10 mouse cellular contexts compared by ENCODE assay signal in the genomic region with DNA sequence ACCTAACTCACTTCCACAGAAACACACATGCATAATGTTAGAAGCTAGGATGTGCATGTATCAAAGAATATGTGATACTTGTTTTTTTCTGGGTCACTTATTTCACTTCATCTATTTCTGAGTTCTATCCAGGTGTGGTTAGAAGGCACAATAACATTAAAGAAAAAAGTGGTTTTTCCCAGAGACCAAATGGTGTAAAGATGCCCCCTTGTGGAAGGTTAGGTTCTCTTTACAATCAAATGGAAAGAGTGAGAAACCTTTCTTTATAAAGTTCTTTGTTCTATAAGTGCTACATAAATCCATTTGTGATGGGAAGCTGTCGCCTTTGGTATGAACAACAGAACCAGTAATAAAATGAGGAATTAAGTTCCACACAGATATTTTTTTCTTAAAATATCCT. TPM values are rescaled to one million over a fixed set of nuclear protein-coding genes. Genes with fewer than 3 reads are reported as not detected.
DNase-seq lines count a peak whose midpoint lies in the region; ATAC-seq and TF ChIP-seq lines count a peak whose summit lies in the region.
"Had no signal": no experiment of that assay in that cellular context is flagged by ENCODE, and none has a peak within 500 bp of the region (broad histone marks: within the 10 kb centered on the region; RNA-seq: fewer than 3 reads in every experiment).

No protein-coding gene starts in this region.

- DNase-seq in forebrain, postnatal 0 days: peak; percentile 35
- peak; percentile 9 to 37 for DNase-seq in left cerebral cortex, postnatal 25 days (ENCODE audit: low spot score in 2 of 2)
- no peak for DNase-seq in left cerebral cortex, adult 9 months (ENCODE audit: low spot score in 2 of 2)
- DNase-seq in MN1 (ENCODE audit: low spot score): peak; percentile 47
- DNase-seq in lung, postnatal 36 days: peak; percentile 55
- DNase-seq in cerebellum, adult 9-11 months: no peak
- no peak for DNase-seq in adrenal gland, adult 2 months

- WGBS in forebrain, postnatal 0 days: 39% methylated on average over 1 of the region's 1 CpGs
- WGBS in forebrain, embryonic 15.5 days: 53% methylated on average over 1 of the region's 1 CpGs

- H3K9ac ChIP-seq in forebrain, postnatal 0 days: no peak overlapping the region
- H3K9ac ChIP-seq in forebrain, embryonic 15.5 days (replicated peaks): no peak overlapping the region
- H3K9ac ChIP-seq: embryonic facial prominence, embryonic 15.5 days had no signal

- H3K27me3 ChIP-seq in forebrain, postnatal 0 days (ENCODE audit: insufficient read depth, low read length): peaks cover 3% of the 10 kb centered on the region; the same call in 1 of the 2 replicates
- 0 out of 2 replicates have a peak, but pooled peaks cover 4% of the 10 kb centered on the region for H3K27me3 ChIP-seq in forebrain, embryonic 15.5 days
- H3K27me3 ChIP-seq: embryonic facial prominence, embryonic 15.5 days had no signal

- no peaks in the 10 kb centered on the region for H3K4me1 ChIP-seq in forebrain, postnatal 0 days (ENCODE audit: insufficient read depth)
- no peaks in the 10 kb centered on the region for H3K4me1 ChIP-seq in forebrain, embryonic 15.5 days
- H3K4me1 ChIP-seq: embryonic facial prominence, embryonic 15.5 days had no signal

- no peaks in the 10 kb centered on the region for H3K9me3 ChIP-seq in forebrain, postnatal 0 days (ENCODE audit: low read length)
- no peaks in the 10 kb centered on the region for H3K9me3 ChIP-seq in forebrain, embryonic 15.5 days
- H3K9me3 ChIP-seq: embryonic facial prominence, embryonic 15.5 days had no signal

- no peak overlapping the region for H3K4me3 ChIP-seq in forebrain, postnatal 0 days (ENCODE audit: low read depth, low read length)
- H3K4me3 ChIP-seq in forebrain, embryonic 15.5 days: no peak overlapping the region
- H3K4me3 ChIP-seq: embryonic facial prominence, embryonic 15.5 days had no signal

- H3K36me3 ChIP-seq in forebrain, postnatal 0 days (ENCODE audit: insufficient read depth): no peaks in the 10 kb centered on the region
- H3K36me3 ChIP-seq in forebrain, embryonic 15.5 days: no peaks in the 10 kb centered on the region
- H3K36me3 ChIP-seq: embryonic facial prominence, embryonic 15.5 days had no signal

- ATAC-seq in forebrain, postnatal 0 days: no peak
- no peak for ATAC-seq in forebrain, embryonic 15.5 days (replicated peaks)

- no peak overlapping the region for H3K4me2 ChIP-seq in forebrain, postnatal 0 days (ENCODE audit: low read depth)
- no peak overlapping the region for H3K4me2 ChIP-seq in forebrain, embryonic 15.5 days (replicated peaks)
- H3K4me2 ChIP-seq: embryonic facial prominence, embryonic 15.5 days; heart, embryonic 11.5 days had no signal

- intact Hi-C loops in left cerebral cortex, postnatal 25 days (cut with DNase I): loop anchor here (5.0 kb wide), 4 partner anchors 105 to 465 kb away; a partner anchor contains a TSS

- no peak overlapping the region for H3K27ac ChIP-seq in forebrain, postnatal 0 days (ENCODE audit: low read depth, low read length)
- H3K27ac ChIP-seq in forebrain, embryonic 15.5 days (replicated peaks): no peak overlapping the region
- H3K27ac ChIP-seq: embryonic facial prominence, embryonic 15.5 days had no signal

- peak; percentile 51 for TF ChIP-seq CTCF in forebrain, postnatal 0 days (IDR thresholded peaks at IDR 0.05; ENCODE audit: low read depth)

RNA-seq across cellular contexts. Expression of a gene that starts 19.9 kb away (rescaled TPM):
- 21.0 and 30.5 TPM in 2 replicates for total RNA-seq in forebrain, postnatal 0 days (2014; rRNA removed)
- polyA plus RNA-seq in forebrain, postnatal 0 days (2015; fragmentation: Nextera tagmentation; extraction: Ambion mirVana): 60.4 and 62.8 TPM in 2 replicates
- polyA plus RNA-seq in forebrain, embryonic 15.5 days (2015; fragmentation: Nextera tagmentation; extraction: Ambion mirVana): 111 TPM in 2 replicates
- total RNA-seq in left cerebral cortex, postnatal 25 days (2021): 10 to 100 TPM; 51.5 to 52.2 TPM
- 10 to 100 TPM; 72.7 to 97.9 TPM for total RNA-seq in adrenal gland, adult 2 months (2021)
- polyA plus RNA-seq in adrenal gland, adult 2 months (2012; rRNA removed): 40.4 and 88.1 TPM in 2 replicates

Comparison
In these comparisons a context has a peak if more than half of its experiments do, and no peak if none do; other contexts are left out.
1. DNase-seq: peak in forebrain, postnatal 0 days (single experiment), left cerebral cortex, postnatal 25 days (2 of 2), MN1 (single experiment) and lung, postnatal 36 days (single experiment); none in left cerebral cortex, adult 9 months (0 of 2), cerebellum, adult 9-11 months (single experiment) and adrenal gland, adult 2 months (single experiment).